Comparison of ENCODE assay signal across 12 mouse cellular contexts in genomic region chr5:146655394-146655793, GRCm38 (mm10).
DNase-seq lines count a peak whose midpoint lies in the region; ATAC-seq and TF ChIP-seq lines count a peak whose summit lies in the region.
"Had no signal": no experiment of that assay in that cellular context is flagged by ENCODE, and none has a peak within 500 bp of the region (broad histone marks: within the 10 kb centered on the region; RNA-seq: fewer than 3 reads in every experiment).

No protein-coding gene starts in this region.

- 0 out of 2 replicates have a peak overlapping the region, but pooled peaks have one; percentile 21 for H3K4me2 ChIP-seq in liver, embryonic 11.5 days

- DNase-seq in A20 (ENCODE audit: low read depth, low spot score), result peak; percentile 67
- DNase-seq in CD4-positive, CD25-positive, alpha-beta regulatory T cell, adult 2 months (ENCODE audit: low read depth, low spot score), result peak; percentile 66
- no peak for DNase-seq in liver, embryonic 11.5 days (ENCODE audit: low spot score)
- peak; percentile 64 for DNase-seq in naive thymus-derived CD4-positive, alpha-beta T cell, adult 2 months (ENCODE audit: low read depth)
- no peak for DNase-seq in midbrain, embryonic 10.5 days (ENCODE audit: low spot score)
- DNase-seq in layer of hippocampus, adult 2 months (ENCODE audit: low spot score in 2 of 2), result no peak
- DNase-seq in neural tube, embryonic 10.5 days (ENCODE audit: extremely low spot score, low spot score), result no peak
- DNase-seq: adrenal gland, postnatal 36 days had no signal

- no peak overlapping the region for H3K27ac ChIP-seq in liver, embryonic 11.5 days (ENCODE audit: low read depth, low read length)
- no peak overlapping the region for H3K27ac ChIP-seq in midbrain, embryonic 10.5 days (replicated peaks)
- H3K27ac ChIP-seq in layer of hippocampus, adult 2 months, result no peak overlapping the region
- H3K27ac ChIP-seq: forebrain, embryonic 10.5 days; hindbrain, postnatal 0 days; liver, embryonic 14.5 days had no signal

- TF ChIP-seq CTCF in layer of hippocampus, adult 2 months (conservative IDR thresholded peaks at IDR 0.05), result no peak

- H3K27me3 ChIP-seq in liver, embryonic 11.5 days (replicated peaks; ENCODE audit: control insufficient read depth, insufficient read depth, low read length), result 0 out of 2 replicates have a peak, but pooled peaks cover 2% of the 10 kb centered on the region
- no peaks in the 10 kb centered on the region for H3K27me3 ChIP-seq in midbrain, embryonic 10.5 days (ENCODE audit: low read depth, poor library complexity, severe bottlenecking)

- H3K9ac ChIP-seq in liver, embryonic 11.5 days (ENCODE audit: low read depth, low read length), result no peak overlapping the region
- H3K9ac ChIP-seq: liver, embryonic 14.5 days had no signal

- no peak overlapping the region for H3K4me3 ChIP-seq in liver, embryonic 11.5 days (ENCODE audit: low read depth, low read length)
- H3K4me3 ChIP-seq in midbrain, embryonic 10.5 days, result no peak overlapping the region
- H3K4me3 ChIP-seq in layer of hippocampus, adult 2 months, result no peak overlapping the region
- H3K4me3 ChIP-seq: forebrain, embryonic 10.5 days; myocyte had no signal

- H3K9me3 ChIP-seq in liver, embryonic 11.5 days (ENCODE audit: control insufficient read depth, low read length), result no peaks in the 10 kb centered on the region
- H3K9me3 ChIP-seq in midbrain, embryonic 10.5 days (replicated peaks), result no peaks in the 10 kb centered on the region
- H3K9me3 ChIP-seq: forebrain, embryonic 10.5 days had no signal

- 0 out of 2 replicates have a peak, but pooled peaks have one; percentile 29 for ATAC-seq in liver, embryonic 11.5 days (replicated peaks; ENCODE audit: low FRiP score)
- ATAC-seq: hindbrain, postnatal 0 days had no signal

- H3K36me3 ChIP-seq in liver, embryonic 11.5 days (ENCODE audit: control insufficient read depth, insufficient read depth, low read length), result no peaks in the 10 kb centered on the region
- H3K36me3 ChIP-seq in midbrain, embryonic 10.5 days, result no peaks in the 10 kb centered on the region
- H3K36me3 ChIP-seq: forebrain, embryonic 10.5 days had no signal

- 29% methylated on average over 7 of the region's 7 CpGs for WGBS in liver, embryonic 11.5 days
- 75% methylated on average over 7 of the region's 7 CpGs for WGBS in midbrain, embryonic 10.5 days

- H3K4me1 ChIP-seq in liver, embryonic 11.5 days (replicated peaks; ENCODE audit: control insufficient read depth, insufficient read depth, low read length), result no peaks in the 10 kb centered on the region
- peaks cover 6% of the 10 kb centered on the region for H3K4me1 ChIP-seq in midbrain, embryonic 10.5 days

Comparison
In these comparisons a context has a peak if more than half of its experiments do, and no peak if none do; other contexts are left out.
1. DNase-seq: peak in A20 (single experiment), CD4-positive, CD25-positive, alpha-beta regulatory T cell, adult 2 months (single experiment) and naive thymus-derived CD4-positive, alpha-beta T cell, adult 2 months (single experiment); none in liver, embryonic 11.5 days (single experiment), midbrain, embryonic 10.5 days (single experiment), layer of hippocampus, adult 2 months (0 of 2) and neural tube, embryonic 10.5 days (single experiment).